Mouse (Mus musculus): ENCODE measurements around the gene Mb. TPM values are rescaled to one million over a fixed set of nuclear protein-coding genes. Genes with fewer than 3 reads are reported as not detected.

Gene Mb
- polyA plus RNA-seq (2012; rRNA removed), result 0.10 and 0.32 TPM in 2 replicates

DNA sequence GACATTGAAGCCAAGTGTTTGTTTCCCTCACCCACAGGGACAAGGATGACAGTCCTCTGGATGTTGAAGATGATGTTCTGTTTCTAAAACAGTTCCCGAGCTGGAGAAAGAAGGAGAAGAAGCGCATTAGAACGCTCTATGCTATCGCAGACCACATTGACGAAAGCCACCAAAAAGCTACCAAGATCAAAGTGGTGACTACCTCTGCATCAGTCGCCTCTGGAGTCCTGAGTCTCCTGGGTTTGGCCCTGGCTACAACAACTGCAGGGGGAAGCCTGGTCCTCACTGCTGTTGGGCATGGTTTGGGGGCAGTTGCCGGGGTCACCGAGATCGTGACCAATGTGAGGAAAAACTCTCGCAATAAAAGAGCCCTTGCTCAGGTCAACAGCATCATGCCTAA is at the start of gene Mb:
Gene Mb (minus strand): TSS at position 101 of the 400 bp plus-strand sequence.
- DNase-seq (ENCODE audit: low spot score), result no peak

GRCm38 (mm10) chr15:77099756-77100155 is 49.3 kb upstream of the Mb start:
- no peak for DNase-seq (ENCODE audit: low spot score)

DNA sequence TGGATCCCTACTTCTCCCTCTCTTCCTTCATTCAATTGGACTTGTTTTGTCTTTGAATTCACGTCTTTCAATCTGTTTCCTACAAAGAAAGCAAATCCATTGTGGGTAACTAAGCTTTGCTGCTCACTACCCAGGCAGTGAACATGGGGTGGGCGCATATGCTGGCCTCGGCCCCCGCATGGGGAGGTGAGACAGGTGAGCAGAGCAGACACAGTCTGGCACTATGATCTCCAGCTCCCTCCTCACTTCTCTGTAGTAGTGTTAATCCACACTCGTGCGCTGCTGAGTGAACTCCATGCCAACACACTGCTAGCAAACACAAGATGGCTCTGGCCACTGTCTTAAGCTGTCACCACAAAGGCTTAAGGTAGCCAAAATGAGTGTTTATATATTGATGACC is 46.9 kb upstream of the Mb start:
- no peak for DNase-seq (ENCODE audit: low spot score)

DNA sequence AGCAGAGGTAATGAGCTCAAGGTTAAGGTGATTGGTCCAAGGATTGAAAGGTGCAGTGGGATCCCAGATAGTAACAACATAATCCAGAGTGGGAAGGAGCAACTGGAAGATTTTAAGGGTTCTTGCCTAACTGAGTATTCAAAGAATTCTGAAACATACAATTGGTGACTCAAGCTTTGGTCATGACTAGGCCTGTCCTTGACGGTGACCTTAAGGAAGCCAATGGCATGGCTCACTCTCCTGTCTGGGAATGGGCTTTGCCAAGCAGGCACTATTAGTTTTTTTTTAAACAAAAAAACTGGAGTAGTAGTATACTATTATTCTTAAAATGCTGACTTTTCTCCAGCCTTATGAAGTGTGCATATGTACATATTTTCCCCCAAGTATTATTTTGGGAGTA is 44.7 kb upstream of the Mb start:
- DNase-seq (ENCODE audit: low spot score), result no peak

DNA sequence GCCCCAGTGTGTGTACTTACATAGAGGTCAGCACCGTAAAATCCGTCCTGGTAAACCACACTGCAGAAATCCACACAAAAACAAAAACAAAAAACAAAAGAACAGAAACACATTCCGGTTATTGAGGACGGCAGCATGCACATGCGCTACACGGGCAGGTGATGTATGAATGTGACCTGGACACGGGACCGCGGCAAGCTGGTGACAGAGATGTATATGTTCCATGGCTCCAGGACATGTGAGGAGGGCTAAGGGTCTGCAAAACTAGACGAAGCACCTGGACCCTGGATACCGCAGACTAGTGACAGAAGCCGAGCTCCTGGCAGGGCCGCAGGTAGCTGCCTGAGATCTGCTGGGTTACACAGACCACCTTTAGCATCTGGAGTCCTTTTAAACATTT is 44.0 kb upstream of the Mb start:
- DNase-seq (ENCODE audit: low spot score), result no peak

DNA sequence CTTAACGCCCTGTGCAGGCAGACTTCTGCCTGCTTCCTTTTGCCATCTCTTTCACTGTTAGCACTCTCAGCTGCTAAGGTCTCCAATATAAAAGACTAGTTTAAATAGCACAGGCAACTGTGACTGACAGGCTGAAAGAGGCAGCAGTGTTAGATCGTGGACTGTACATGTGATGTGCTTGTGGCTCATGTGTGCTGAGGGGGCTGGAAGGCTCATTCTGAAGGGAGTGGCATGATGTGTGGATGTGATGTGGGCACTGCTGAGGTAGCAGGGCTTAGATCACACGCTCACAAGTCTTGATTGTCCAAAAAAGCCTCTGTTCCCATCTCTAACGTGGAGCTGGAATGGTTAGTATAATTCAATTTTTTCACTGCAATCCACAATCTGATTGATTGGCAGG is 40.9 kb upstream of the Mb start:
- no peak for DNase-seq (ENCODE audit: low spot score)

GRCm38 (mm10) chr15:77090531-77090930 is 40.1 kb upstream of the Mb start:
- DNase-seq (ENCODE audit: low spot score), result no peak

DNA sequence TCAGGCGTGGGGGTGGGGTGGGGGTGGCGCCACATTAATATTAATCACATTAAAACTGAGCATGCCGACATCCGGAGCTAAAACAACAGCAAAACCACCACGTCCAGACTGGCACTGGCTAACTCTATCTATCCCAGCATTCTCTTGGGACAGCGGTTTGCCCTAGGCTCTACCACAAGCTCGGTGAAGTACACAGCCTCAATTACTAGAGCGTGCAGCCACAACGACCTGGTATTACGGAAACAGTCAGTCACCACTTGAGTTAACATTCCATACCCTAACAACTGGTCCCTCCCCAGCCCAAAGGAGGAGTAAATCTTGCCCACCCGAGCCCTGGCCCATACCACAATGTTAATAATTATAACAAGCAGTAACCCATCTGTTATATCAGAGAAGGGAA is 38.8 kb upstream of the Mb start:
- DNase-seq (ENCODE audit: low spot score), result no peak

GRCm38 (mm10) chr15:77086488-77086887 is 36.0 kb upstream of the Mb start:
- DNase-seq (ENCODE audit: low spot score), result no peak

- DNase-seq (ENCODE audit: low spot score), result no peak
These were observed 35.3 kb upstream of the Mb start for GRCm38 (mm10) chr15:77085818-77086217.

DNA sequence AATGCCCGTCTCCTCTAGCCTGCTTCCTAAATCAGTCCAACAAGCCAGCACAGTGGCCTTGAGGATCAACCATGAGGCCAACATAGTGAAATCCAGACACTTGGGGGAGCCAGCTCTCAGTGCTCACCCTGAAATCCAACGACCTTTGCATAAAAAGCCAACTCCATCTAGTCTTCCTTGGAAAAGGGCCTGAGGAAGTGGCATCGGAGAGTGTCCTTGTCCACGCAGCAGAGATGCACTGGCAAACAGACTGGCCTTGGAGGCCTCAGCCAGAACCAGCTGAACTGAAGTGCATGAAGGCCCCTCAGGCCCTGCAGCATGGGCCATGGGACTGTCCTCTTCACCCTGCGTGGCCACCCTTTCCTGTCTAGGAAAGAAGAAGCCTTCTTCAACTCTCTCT is 31.0 kb upstream of the Mb start:
- DNase-seq (ENCODE audit: low spot score), result no peak

- DNase-seq (ENCODE audit: low spot score), result no peak
These were observed 30.3 kb upstream of the Mb start for GRCm38 (mm10) chr15:77080684-77081254.

GRCm38 (mm10) chr15:77079890-77080361 is 29.5 kb upstream of the Mb start:
- no peak for DNase-seq (ENCODE audit: low spot score)

- no peak for DNase-seq (ENCODE audit: low spot score)
These were observed 28.9 kb upstream of the Mb start for GRCm38 (mm10) chr15:77079256-77079822.

GRCm38 (mm10) chr15:77078786-77079185 is 28.3 kb upstream of the Mb start:
- DNase-seq (ENCODE audit: low spot score), result no peak

GRCm38 (mm10) chr15:77077906-77078305 is 27.4 kb upstream of the Mb start:
- DNase-seq (ENCODE audit: low spot score), result no peak

- no peak for DNase-seq (ENCODE audit: low spot score)
These were observed 26.1 kb upstream of the Mb start for GRCm38 (mm10) chr15:77076523-77076922.

DNA sequence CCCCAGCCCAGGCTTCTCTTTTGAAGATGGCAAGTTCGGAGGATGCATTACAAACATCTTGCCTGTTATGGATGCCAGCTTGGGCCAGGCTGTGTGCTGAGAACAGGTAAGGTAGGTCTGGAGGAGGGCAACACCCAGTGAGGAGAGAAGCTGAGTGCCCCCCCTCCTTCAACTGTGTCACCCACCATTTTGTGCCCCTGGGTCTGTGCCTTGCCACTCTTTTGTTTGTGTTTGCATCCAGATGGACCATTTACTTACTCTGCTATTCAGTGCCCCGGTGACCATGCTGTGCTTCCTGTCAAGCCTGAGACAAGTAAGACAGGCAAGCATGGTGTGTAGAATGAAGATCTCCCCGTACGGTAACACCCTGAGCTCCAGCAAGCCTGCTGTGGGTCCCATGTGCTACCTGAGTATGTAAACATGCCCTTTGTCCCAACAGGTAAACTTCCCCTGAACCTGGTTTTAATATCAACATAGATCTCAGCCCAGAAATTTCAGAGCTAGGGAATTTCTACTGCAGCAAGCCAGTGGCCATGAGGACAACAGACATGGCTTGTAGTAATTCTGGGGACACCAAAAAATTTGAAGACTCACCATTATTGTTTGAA is 22.2 kb upstream of the Mb start:
- DNase-seq (ENCODE audit: low spot score), result no peak

GRCm38 (mm10) chr15:77071501-77071900 is 21.0 kb upstream of the Mb start:
- DNase-seq (ENCODE audit: low spot score), result no peak

DNA sequence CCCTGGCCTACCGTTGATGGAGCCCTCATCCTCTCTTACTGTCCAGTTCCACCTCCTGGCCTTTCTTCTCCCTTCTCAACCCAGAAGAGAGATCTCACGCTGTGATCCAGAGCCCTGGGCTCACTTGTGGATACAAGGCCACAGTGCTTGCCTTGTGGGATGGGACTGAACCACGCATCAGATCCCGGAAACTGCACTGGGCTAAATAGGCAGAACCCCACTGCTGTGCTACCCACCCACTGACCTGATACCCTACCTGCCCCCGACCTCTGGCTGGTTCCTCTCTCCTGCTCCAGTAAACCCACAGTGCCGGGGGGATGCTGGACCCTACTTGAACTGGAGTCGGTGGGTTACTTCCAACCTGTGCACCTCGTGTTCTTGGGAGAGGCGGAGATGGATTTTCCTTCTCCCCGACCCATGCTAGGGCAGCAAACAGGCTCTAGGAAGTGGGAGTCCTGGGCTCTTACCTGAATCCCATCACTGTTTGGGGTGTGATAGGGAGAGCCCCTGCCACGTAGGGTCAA is 20.3 kb upstream of the Mb start:
- DNase-seq (ENCODE audit: low spot score), result no peak

DNA sequence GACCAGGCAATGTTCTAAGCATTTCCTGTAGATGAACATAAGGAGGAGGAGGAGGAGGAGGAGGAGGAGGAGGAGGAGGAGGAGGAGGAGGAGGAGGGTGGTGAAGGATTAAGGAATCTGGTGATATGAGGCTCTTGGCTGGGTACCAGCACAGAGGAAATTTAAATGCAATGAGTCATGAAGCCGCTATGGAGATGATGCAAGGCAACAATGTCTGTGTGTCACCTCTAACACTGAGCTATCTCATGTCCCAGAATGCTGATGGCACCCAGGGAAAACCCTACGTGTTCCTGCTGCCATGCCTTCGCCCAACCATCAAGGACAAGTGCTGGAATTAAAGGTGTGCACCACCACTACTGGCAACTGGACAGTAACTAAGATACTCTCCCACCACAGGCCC is 18.5 kb upstream of the Mb start:
- no peak for DNase-seq (ENCODE audit: low spot score)

DNA sequence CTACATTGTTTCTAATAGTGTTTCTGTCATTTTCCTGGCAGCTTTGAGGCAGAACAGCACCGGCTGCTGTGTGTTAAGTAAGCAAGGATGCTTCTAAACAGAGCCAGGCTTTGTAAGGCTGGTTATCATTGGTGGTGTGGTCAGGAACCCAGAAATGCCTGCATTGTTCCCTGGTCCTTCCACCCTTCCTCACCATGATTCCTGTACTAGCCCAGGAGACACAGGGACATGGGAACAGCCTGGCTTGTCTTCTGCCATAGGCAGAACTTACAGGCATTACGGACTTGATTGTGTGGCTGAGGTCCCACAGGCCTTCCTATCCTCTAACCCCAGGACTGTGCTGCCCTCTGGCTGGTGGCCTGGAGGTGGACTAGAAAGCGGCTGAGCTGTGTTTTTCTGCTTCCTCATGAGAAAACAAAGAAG is 18.0 kb upstream of the Mb start:
- no peak for DNase-seq (ENCODE audit: low spot score)

- DNase-seq (ENCODE audit: low spot score), result no peak
These were observed 15.8 kb upstream of the Mb start for GRCm38 (mm10) chr15:77066233-77066632.

Data from urinary bladder, adult 2 months (tissue).